Mouse (Mus musculus) activated CD4-positive, CD25-positive, alpha-beta regulatory T cell, adult 4 months (primary cell): ENCODE results near the gene Tmem160. TPM values are rescaled to one million over a fixed set of nuclear protein-coding genes. Genes with fewer than 3 reads are reported as not detected.
A peak's percentile ranks its signal among the peaks of the same experiment; 100 is the strongest.

Experiments used
- ATAC-seq: one replicate; pipeline ENCODE4 v1.8.0; 2017
- polyA plus RNA-seq, 2 experiments: library from polyadenylated mRNA; unstranded; fragments of 100-300 nt; shearing (Covaris generic); gene quantifications; one replicate each; pipeline ENCODE4 v1.2.1; 2017

The Tmem160 gene
- polyA plus RNA-seq, 2 experiments from 2014 or later, result 5.7 to 9.2 TPM

- no peak for ATAC-seq
Measured at GRCm38 (mm10) chr7:16441241-16441640, 11.3 kb upstream of the Tmem160 start.

GRCm38 (mm10) chr7:16451656-16452055 is 923 bp upstream of the Tmem160 start:
- no peak for ATAC-seq

GRCm38 (mm10) chr7:16453118-16453711 is 636 bp downstream of the Tmem160 start:
- peak; percentile 26 for ATAC-seq

- no peak for ATAC-seq
Measured at GRCm38 (mm10) chr7:16455016-16455415, 2.4 kb downstream of the Tmem160 start.

- no peak for ATAC-seq
Measured at GRCm38 (mm10) chr7:16456289-16456688, 3.7 kb downstream of the Tmem160 start.

- ATAC-seq, result no peak
Measured at GRCm38 (mm10) chr7:16460566-16460965, 8.0 kb downstream of the Tmem160 start.

- no peak for ATAC-seq
Measured at GRCm38 (mm10) chr7:16461151-16461550, 8.6 kb downstream of the Tmem160 start.

GRCm38 (mm10) chr7:16461705-16462104 is 9.1 kb downstream of the Tmem160 start:
- no peak for ATAC-seq

- ATAC-seq, result peak; percentile 60
Measured at GRCm38 (mm10) chr7:16463214-16463613, 10.6 kb downstream of the Tmem160 start.

GRCm38 (mm10) chr7:16465160-16465559 is 12.6 kb downstream of the Tmem160 start:
- ATAC-seq, result no peak

- no peak for ATAC-seq
Measured at GRCm38 (mm10) chr7:16465568-16465967, 13.0 kb downstream of the Tmem160 start.

- no peak for ATAC-seq
Measured at GRCm38 (mm10) chr7:16466565-16466964, 14.0 kb downstream of the Tmem160 start.

- no peak for ATAC-seq
Measured at GRCm38 (mm10) chr7:16468115-16468514, 15.5 kb downstream of the Tmem160 start.

GRCm38 (mm10) chr7:16471549-16471948 is 19.0 kb downstream of the Tmem160 start:
- ATAC-seq, result no peak

GRCm38 (mm10) chr7:16472116-16472709 is 19.6 kb downstream of the Tmem160 start:
- ATAC-seq, result no peak

- no peak for ATAC-seq
Measured at GRCm38 (mm10) chr7:16473847-16474246, 21.3 kb downstream of the Tmem160 start.

GRCm38 (mm10) chr7:16474445-16474844 is 21.9 kb downstream of the Tmem160 start:
- no peak for ATAC-seq

GRCm38 (mm10) chr7:16475321-16475720 is 22.7 kb downstream of the Tmem160 start:
- ATAC-seq, result no peak

- ATAC-seq, result no peak
Measured at GRCm38 (mm10) chr7:16475764-16476599, 23.4 kb downstream of the Tmem160 start.

- ATAC-seq, result no peak
Measured at GRCm38 (mm10) chr7:16476600-16476989, 24.0 kb downstream of the Tmem160 start.

- no peak for ATAC-seq
Measured at GRCm38 (mm10) chr7:16477628-16478027, 25.0 kb downstream of the Tmem160 start, which contains the start of gene Npas1. Gene Npas1, minus strand, starts transcription at chr7:16477728.

- no peak for ATAC-seq
Measured at GRCm38 (mm10) chr7:16488816-16489215, 36.2 kb downstream of the Tmem160 start.

- ATAC-seq, result no peak
Measured at GRCm38 (mm10) chr7:16489948-16490347, 37.4 kb downstream of the Tmem160 start.

GRCm38 (mm10) chr7:16491759-16492158 is 39.2 kb downstream of the Tmem160 start:
- ATAC-seq, result peak; percentile 46
